Mouse (Mus musculus): ENCODE data around the gene Tmem184c.

GRCm38 (mm10) chr8:77629858-77630537 is 19.5 kb upstream of the Tmem184c start:
- no peak for TF ChIP-seq ETS1 (conservative IDR thresholded peaks at IDR 0.05; ENCODE audit: low read depth, low read length)
- TF ChIP-seq CHD1 (IDR thresholded peaks at IDR 0.05; ENCODE audit: low read depth, low read length): no peak
- TF ChIP-seq CTCF (conservative IDR thresholded peaks at IDR 0.05 in 1 of 2, IDR thresholded peaks at IDR 0.05 in 1 of 2; ENCODE audit: low read depth in 2 of 2, low read length in 2 of 2): peak; percentile 67 to 94
- no peak for TF ChIP-seq EP300 (IDR thresholded peaks at IDR 0.05; ENCODE audit: low read length)
- no peak for TF ChIP-seq POLR2AphosphoS2 (IDR thresholded peaks at IDR 0.05; ENCODE audit: low read depth, low read length)
- no peak for TF ChIP-seq JUN (IDR thresholded peaks at IDR 0.05; ENCODE audit: insufficient read depth, low read depth, low read length)
- no peak for TF ChIP-seq POLR2A (IDR thresholded peaks at IDR 0.05; ENCODE audit: low read depth, low read length)
- TF ChIP-seq RAD21 (IDR thresholded peaks at IDR 0.05; ENCODE audit: low read depth, low read length): peak; percentile 95
- no peak for TF ChIP-seq MAFK (IDR thresholded peaks at IDR 0.05; ENCODE audit: insufficient replicate concordance, low read length)
- no peak for TF ChIP-seq ZNF384 (IDR thresholded peaks at IDR 0.05; ENCODE audit: low read depth, low read length)
- TF ChIP-seq JUND (conservative IDR thresholded peaks at IDR 0.05; ENCODE audit: low read depth, low read length): no peak
- no peak for TF ChIP-seq E2F4 (IDR thresholded peaks at IDR 0.05; ENCODE audit: insufficient replicate concordance, low read depth, low read length)

Data from CH12.LX (cell line).